Mouse (Mus musculus) fibroblast of lung, adult 2 months (primary cell): ENCODE data around the gene Six3.

ENCODE experiments used
- DNase-seq: peaks from one replicate; pipeline ENCODE4 v3.0.0-alpha.2; 2011; ENCODE audit warnings: low read depth

Six3 gene

DNA sequence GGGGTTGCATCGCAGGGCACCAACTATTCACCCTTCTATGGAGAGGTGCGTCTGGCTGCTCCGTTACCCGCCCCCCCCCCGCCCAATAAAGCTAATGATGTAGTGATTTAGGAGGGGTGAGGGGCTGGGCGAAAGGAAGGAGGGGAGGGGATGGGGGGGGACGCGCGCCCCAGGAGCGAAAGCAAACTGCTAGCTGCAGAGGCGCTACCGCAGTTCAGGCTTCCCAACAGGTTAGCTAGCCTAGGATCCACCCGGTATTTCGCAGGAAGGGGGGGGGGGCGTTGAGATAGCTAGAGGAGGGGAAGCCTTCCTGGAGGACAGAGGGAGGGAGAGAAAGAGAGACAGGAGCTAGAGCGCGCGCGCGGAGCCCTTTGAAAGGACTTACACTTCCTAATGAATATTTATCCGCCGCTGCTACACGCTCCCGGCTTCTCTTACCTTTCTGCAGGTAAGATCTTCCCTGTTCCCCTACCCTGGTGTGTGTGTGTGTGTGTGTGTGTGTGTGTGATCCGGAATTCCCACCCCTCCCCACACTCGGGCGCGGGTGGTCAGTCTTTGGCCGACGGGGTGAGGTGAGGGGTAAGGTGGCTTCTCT lies at the start of gene Six3:
Six3 (plus strand) TSS at position 343 of the 595 bp plus-strand sequence.
- no peak for DNase-seq

DNA sequence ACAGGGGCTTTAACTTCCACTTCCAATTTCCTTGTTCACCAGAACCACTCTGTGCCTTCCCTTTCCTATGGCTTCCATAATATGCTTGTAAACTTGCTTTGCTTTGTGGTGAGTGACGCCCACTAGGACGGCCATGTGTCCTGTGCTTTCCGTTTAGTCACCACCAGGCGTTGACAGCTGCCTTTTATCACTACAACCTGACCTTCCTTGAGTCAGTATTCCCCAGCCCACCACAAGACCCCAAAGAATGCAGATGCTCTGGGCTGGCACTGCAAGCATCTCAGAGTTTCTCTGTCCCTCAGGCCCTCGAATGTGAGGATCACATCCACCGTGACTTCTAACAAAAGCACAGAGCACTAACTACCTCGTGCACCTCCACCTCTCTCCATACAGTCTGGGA lies 49.3 kb upstream of the Six3 start:
- DNase-seq = no peak

DNA sequence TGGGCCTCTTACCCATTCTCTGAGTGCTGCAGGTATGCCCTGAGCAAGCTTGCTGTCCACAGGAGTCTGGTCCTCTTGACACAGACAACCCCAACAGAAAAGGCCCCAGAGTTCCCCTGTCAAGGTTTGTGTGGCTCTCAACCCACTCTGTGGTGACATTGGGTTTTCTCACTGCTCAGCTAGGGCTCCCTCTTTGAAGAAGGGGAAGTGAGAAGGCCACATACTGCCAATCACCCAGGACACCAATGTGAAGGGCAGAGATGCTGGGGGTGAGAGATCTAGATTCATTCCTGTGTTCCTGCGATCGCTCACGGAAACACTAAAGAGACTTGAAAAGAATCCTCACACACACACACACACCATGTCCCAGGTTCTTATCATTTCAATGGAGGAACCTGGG lies 39.4 kb upstream of the Six3 start:
- no peak for DNase-seq

DNA sequence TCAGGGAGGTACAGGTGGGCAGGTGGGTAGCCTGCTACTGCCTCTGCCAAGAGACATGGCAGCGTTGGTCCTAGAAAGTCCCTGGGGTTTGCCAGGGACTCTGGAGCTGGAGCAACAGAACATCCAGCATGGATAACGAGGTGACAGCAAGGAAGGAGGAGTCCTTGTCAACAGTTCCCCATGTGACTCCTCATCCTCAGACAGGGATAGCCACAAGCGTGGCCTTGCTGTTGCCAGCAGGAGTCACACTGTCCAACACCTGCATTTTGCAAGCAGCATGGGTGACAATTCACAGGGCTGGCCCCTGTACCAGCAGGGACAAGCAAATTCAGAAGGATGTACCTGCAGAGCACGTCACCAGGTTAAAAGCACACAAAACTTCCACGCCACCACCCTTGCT lies 35.1 kb upstream of the Six3 start:
- no peak for DNase-seq

DNA sequence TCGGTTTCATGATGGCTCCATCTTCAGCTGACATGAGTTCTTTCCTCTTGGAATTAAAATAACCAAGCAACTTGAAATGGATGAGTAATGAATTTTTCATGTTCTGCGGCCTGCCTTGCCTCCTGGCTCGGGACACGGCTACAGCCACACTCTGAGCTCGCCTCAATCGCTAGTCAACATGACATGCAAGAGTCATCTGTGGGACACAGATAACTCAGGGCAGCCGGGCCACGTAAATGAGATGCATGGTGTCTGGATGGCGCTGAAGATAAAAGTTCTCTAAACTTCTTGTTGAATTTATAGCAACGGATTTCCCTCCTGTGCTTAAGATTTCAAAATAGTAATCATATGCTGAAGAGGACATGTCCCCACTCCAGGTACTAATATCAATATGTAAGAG lies 34.1 kb upstream of the Six3 start:
- DNase-seq = no peak

- no peak for DNase-seq
These were observed 33.2 kb upstream of the Six3 start for GRCm38 (mm10) chr17:85580221-85580620.

DNA sequence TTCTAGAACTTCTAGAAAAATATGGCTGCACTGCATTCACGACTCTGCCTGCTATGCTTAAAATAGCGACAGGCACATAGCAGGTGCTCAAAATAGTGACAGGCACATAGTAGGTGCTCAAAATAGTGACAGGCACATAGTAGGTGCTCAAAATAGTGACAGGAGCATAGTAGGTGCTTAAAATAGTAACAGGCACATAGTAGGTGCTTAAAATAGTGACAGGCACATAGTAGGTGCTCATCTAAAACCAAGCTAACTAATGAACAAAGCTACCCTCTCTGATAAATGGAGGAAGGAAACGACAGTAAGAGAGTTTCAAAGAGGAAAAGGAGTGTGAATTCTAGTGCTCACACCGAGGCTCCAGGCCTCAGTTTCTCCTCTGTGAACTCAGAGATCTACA lies 29.2 kb upstream of the Six3 start:
- DNase-seq = no peak

DNA sequence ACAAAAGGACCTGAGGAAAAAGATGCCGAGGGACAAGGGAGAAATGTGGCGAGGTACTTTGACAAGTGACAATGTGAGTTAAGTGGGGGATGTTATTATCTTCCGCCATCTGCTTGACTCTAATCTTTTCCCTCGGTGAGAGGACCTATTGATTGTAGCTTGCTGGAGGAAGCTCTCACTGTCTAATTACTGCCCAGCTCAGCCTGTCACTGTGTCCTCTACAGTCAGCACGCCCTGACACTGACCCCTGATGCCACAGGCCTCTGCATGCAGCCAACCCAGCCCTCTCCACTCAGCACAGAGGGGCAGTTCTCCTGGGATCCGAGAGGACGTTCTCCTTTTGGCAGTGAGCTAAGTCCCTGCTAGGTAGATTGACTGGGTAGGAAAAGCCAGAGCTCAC lies 28.8 kb upstream of the Six3 start:
- no peak for DNase-seq

DNA sequence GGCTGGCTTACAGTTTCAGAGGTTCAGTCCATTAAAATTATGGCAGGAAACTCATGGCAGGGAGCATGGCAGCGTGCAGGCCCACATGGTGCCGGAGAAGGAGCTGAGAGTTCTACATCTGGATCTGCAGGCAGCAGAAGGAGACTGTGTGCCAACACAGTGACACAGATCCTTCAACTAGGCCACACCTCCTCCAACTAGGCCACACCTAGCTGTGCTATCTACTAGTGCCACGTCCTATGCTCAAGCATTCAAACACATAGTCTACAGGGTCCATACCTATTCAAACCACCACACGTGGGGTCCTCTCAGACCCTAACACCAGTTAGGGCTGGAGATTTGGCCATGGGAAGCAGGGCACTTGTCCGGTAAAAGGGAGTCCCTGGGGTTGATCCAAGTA lies 27.6 kb upstream of the Six3 start:
- no peak for DNase-seq

DNA sequence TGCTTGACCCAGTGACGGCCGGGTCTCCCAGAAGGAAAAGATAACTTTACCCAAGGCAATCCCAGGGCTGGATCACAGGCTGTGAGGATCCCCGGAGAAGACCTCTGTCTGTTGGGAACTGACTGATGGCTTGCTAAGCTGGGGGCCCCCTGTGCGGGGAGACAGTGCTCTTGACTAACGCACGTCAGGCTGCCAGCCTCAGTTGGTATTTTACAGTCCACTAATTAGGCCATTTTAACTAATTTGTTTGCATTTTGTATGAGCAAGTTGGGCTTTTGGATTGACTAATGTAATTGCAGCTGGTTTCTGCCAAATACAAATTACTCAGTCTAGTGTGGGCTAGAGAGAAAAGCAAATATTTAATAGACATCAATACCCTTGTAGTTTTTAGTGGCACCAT lies 21.4 kb upstream of the Six3 start:
- no peak for DNase-seq

DNA sequence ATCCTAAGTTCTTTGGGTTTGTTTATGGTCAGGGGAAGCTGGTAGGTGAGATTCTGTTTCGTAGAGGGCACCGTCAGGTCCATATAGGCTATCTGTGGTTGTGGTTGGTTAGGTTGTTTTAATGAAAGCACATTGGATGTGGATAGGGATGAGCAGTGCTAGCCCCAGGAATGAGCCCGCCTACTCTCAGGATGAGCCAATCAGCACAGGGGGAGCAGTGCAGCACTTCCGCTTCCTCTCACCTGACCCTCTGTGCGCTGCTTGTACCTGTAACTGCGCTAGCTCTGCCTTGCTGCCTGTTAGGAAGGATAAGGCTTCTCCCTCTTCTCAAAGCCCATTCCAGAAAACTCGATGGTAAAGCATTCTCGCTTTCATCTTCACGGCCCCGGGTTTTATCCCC lies 17.6 kb upstream of the Six3 start:
- DNase-seq = no peak

GRCm38 (mm10) chr17:85596341-85596890 lies 17.0 kb upstream of the Six3 start:
- peak; percentile 13 for DNase-seq

DNA sequence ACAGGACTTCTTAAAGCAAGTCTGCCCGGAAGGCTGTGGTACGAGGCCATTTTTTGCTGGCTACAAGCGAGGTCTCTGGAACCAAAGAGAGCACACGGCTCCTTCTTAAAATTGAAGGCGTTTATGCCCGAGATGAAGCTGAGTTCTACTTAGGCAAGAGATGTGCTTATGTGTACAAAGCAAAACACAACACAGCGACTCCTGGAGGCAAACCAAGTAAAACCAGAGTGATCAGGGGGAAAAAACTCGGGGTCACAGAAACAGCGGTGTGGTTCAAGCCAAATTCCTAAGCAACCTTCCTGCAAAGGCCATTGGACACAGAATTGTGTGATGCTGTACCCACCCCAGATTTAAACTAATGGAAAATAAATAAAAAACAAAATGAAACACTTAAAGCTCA lies 13.9 kb upstream of the Six3 start:
- DNase-seq = no peak

- DNase-seq = no peak
These were observed 6.9 kb upstream of the Six3 start for GRCm38 (mm10) chr17:85606463-85606862.

- no peak for DNase-seq
These were observed 5.6 kb upstream of the Six3 start for GRCm38 (mm10) chr17:85607556-85608365.

- no peak for DNase-seq
These were observed 4.9 kb upstream of the Six3 start for GRCm38 (mm10) chr17:85608366-85609093.

GRCm38 (mm10) chr17:85609094-85609425 lies 4.3 kb upstream of the Six3 start:
- no peak for DNase-seq

- DNase-seq = no peak
These were observed 3.6 kb upstream of the Six3 start for GRCm38 (mm10) chr17:85609621-85610392.

GRCm38 (mm10) chr17:85610393-85611115 lies 2.9 kb upstream of the Six3 start:
- DNase-seq = no peak

- no peak for DNase-seq
These were observed 1.6 kb upstream of the Six3 start for GRCm38 (mm10) chr17:85611521-85612515.
